Mouse (Mus musculus): ENCODE measurements around the gene Aaed1. TPM values are rescaled to one million over a fixed set of nuclear protein-coding genes. Genes with fewer than 3 reads are reported as not detected.

Gene Aaed1
- polyA plus RNA-seq, 1 experiment from 2014 or later = 60.9 TPM

DNA sequence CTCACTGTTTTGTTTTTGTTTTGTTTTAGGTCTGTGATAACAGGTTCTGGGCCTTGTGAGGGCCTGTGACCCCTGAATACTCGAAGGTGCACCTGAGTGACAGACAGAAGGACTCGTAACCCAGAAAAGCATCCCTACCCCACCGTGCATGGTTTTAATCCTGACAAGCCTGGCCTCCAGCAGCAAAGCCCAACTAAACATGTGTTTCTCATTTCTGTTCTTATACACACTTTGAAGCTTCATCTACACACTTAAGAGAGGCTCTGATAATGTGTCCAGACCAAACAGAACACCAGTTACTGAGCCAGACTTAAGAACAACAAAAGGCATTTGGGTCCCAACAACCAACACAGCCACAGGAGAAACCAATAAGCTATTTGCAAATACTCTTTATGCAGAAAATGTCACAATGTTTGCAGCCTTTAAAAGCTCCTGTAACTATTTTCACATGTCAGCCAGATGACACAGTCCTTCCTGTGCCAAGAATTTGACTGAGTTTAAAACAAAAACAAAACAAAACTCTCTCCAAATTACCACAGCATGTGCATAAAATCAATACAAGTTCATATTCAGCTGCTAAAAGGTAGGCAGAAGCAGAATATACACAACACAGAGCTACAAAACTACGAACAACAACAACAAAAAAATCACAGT, 77.3 kb downstream of the Aaed1 start:
- Histone ChIP-seq H3K27ac (ENCODE audit: low read length) (no peak overlapping the region), H3K27me3 (ENCODE audit: control insufficient read depth, insufficient read depth, low read depth, low read length) (no peaks in the 10 kb centered on the region), H3K36me3 (ENCODE audit: control insufficient read depth, insufficient read depth, low read length) (no peaks in the 10 kb centered on the region), H3K9ac (ENCODE audit: low read length) (no peak overlapping the region), H3K9me3 (ENCODE audit: control insufficient read depth, low read length) (no peaks in the 10 kb centered on the region), H3K4me3 (ENCODE audit: low read length) (no peak overlapping the region), H3K4me2 (ENCODE audit: low read depth, low read length) (no peak overlapping the region), H3K4me1 (replicated peaks; ENCODE audit: control insufficient read depth, insufficient read depth, low read length) (no peaks in the 10 kb centered on the region)
- 51% methylated on average over 4 of the region's 4 CpGs for WGBS
- ATAC-seq (ENCODE audit: low read depth) = no peak

DNA sequence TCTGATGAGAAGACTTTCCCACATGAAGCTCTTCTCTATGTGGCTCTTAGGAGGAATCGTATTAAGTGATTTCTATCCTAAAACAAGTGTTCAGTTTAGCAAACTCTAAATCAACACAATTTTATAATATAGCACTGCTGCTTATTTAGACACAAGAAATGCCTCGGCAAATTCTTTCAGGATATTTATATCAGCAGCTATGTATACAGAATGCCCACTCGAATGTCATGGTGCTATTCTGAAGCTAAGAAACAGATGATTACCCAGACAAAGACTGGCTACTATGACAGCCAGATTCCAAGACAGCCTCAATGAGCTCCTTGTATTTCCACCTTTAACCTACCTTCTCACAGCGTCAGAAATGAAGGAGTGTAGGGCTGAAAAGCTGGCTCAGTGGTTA, 79.4 kb downstream of the Aaed1 start:
- no peak for ATAC-seq (ENCODE audit: low read depth)
- H3K27me3 ChIP-seq (ENCODE audit: control insufficient read depth, insufficient read depth, low read depth, low read length) = no peaks in the 10 kb centered on the region
- 64% methylated on average over 4 of the region's 4 CpGs for WGBS
- no peak overlapping the region for H3K4me2 ChIP-seq (ENCODE audit: low read depth, low read length)
- H3K27ac ChIP-seq (ENCODE audit: low read length) = no peak overlapping the region
- no peaks in the 10 kb centered on the region for H3K36me3 ChIP-seq (ENCODE audit: control insufficient read depth, insufficient read depth, low read length)
- H3K9me3 ChIP-seq (ENCODE audit: control insufficient read depth, low read length) = no peaks in the 10 kb centered on the region
- H3K4me3 ChIP-seq (ENCODE audit: low read length) = no peak overlapping the region
- H3K9ac ChIP-seq (ENCODE audit: low read length) = no peak overlapping the region
- H3K4me1 ChIP-seq (replicated peaks; ENCODE audit: control insufficient read depth, insufficient read depth, low read length) = no peaks in the 10 kb centered on the region

DNA sequence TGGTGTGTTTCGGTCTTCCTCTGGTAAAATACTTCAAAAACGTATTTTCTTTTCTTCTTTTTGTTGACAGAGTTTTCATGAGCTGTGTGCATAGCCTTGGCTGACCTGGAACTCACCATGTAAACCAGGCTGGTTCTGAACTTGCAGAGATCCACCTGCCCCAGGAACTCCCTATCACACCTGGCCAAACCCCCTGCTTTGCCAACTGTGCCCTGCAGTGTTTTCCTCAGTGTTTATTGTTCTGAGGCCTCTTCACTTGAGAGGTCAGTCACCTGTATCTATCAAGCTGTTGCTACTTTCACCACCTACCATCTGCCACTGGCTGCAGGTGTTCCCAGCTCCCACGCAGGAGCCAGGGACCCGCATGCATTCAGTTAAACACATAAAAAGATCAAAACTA, 85.8 kb downstream of the Aaed1 start:
- Histone ChIP-seq H3K27ac (ENCODE audit: low read length) (no peak overlapping the region), H3K9ac (ENCODE audit: low read length) (no peak overlapping the region), H3K4me1 (replicated peaks; ENCODE audit: control insufficient read depth, insufficient read depth, low read length) (no peaks in the 10 kb centered on the region), H3K36me3 (ENCODE audit: control insufficient read depth, insufficient read depth, low read length) (no peaks in the 10 kb centered on the region), H3K9me3 (ENCODE audit: control insufficient read depth, low read length) (no peaks in the 10 kb centered on the region), H3K27me3 (ENCODE audit: control insufficient read depth, insufficient read depth, low read depth, low read length) (no peaks in the 10 kb centered on the region), H3K4me2 (ENCODE audit: low read depth, low read length) (no peak overlapping the region), H3K4me3 (ENCODE audit: low read length) (no peak overlapping the region)
- no peak for ATAC-seq (ENCODE audit: low read depth)
- 73% methylated on average over 4 of the region's 4 CpGs for WGBS

DNA sequence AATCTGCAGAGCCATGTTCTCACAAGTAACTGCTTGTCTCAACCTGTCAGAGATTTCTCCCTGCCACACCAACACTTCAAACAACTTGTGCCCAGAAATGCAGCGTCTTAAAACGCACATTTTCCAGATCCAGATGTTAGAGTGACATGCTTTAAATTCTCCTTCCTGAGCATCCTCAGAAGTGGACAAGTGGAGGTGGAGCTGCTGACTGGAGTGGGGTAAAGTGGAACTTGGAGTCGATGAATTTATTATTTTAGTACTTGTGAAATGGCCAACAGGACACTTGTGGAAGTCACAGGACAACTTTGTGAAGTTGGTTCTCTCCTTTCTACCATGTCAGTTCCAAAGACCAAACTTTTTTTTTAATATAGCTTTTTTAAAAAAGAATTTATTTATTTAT, 86.8 kb downstream of the Aaed1 start:
- Histone ChIP-seq H3K27me3 (ENCODE audit: control insufficient read depth, insufficient read depth, low read depth, low read length) (no peaks in the 10 kb centered on the region), H3K4me3 (ENCODE audit: low read length) (no peak overlapping the region), H3K4me1 (replicated peaks; ENCODE audit: control insufficient read depth, insufficient read depth, low read length) (no peaks in the 10 kb centered on the region), H3K9ac (ENCODE audit: low read length) (no peak overlapping the region), H3K27ac (ENCODE audit: low read length) (no peak overlapping the region), H3K9me3 (ENCODE audit: control insufficient read depth, low read length) (no peaks in the 10 kb centered on the region), H3K36me3 (ENCODE audit: control insufficient read depth, insufficient read depth, low read length) (no peaks in the 10 kb centered on the region), H3K4me2 (ENCODE audit: low read depth, low read length) (no peak overlapping the region)
- 41% methylated on average over 3 of the region's 3 CpGs for WGBS
- no peak for ATAC-seq (ENCODE audit: low read depth)

Other genes with a start within 250 kb of the Aaed1 start
- gene Hsd17b3, start 223.5 kb downstream of the Aaed1 start, polyA plus RNA-seq (2015; fragmentation: Nextera tagmentation; extraction: Ambion mirVana) = not detected in 2 replicates
- gene Slc35d2, start 183.3 kb downstream of the Aaed1 start, polyA plus RNA-seq (2015; fragmentation: Nextera tagmentation; extraction: Ambion mirVana) = 5.1 and 6.9 TPM in 2 replicates
- 22.9 and 24.1 TPM in 2 replicates for gene Zfp367, start 159.5 kb downstream of the Aaed1 start, polyA plus RNA-seq (2015; fragmentation: Nextera tagmentation; extraction: Ambion mirVana)
- gene Habp4, start 150.9 kb downstream of the Aaed1 start, polyA plus RNA-seq (2015; fragmentation: Nextera tagmentation; extraction: Ambion mirVana) = 16.5 and 18.0 TPM in 2 replicates
- 8.6 and 8.7 TPM in 2 replicates for gene Cdc14b, start 37.4 kb downstream of the Aaed1 start, polyA plus RNA-seq (2015; fragmentation: Nextera tagmentation; extraction: Ambion mirVana)
- gene Ctsl, start 58.2 kb upstream of the Aaed1 start, polyA plus RNA-seq (2015; fragmentation: Nextera tagmentation; extraction: Ambion mirVana) = 175 and 210 TPM in 2 replicates
- 8.8 and 11.1 TPM in 2 replicates for gene Cdk20, start 119.6 kb upstream of the Aaed1 start, polyA plus RNA-seq (2015; fragmentation: Nextera tagmentation; extraction: Ambion mirVana)
- not detected in 2 replicates for gene Fam240b, start 185.1 kb upstream of the Aaed1 start, polyA plus RNA-seq (2015; fragmentation: Nextera tagmentation; extraction: Ambion mirVana)

All from lung, embryonic 16.5 days (tissue).